In the genomic region with DNA sequence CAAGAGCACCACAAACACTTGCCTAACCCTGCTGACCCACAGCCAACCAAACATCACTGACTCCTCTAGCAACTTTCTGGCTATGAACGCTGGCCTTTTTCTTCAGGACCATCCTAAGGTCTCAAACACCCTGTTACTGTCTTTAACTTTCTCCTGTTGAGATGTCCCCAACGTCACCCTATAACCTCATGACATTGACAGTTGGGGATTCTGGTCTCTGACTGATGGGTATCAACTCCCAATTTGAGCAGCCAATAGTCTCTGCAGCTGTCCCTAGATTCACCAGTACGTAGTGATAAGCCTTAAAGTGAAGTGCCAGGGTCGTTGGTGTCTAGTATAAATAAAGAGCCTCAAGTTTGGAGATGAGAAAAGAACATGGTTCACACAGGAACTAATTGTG, we compare ENCODE assay signal across 32 mouse cellular contexts. TPM values are rescaled to one million over a fixed set of nuclear protein-coding genes. Genes with fewer than 3 reads are reported as not detected.
"Had no signal": no experiment of that assay in that cellular context is flagged by ENCODE, and none has a peak within 500 bp of the region (broad histone marks: within the 10 kb centered on the region; RNA-seq: fewer than 3 reads in every experiment).

No protein-coding gene starts in this region.

- H3K4me1 ChIP-seq: limb, embryonic 12.5 days; limb, embryonic 13.5 days; limb, embryonic 15.5 days; liver, embryonic 12.5 days; liver, embryonic 13.5 days; liver, embryonic 15.5 days; lung, embryonic 15.5 days; midbrain, embryonic 10.5 days; midbrain, embryonic 12.5 days; midbrain, embryonic 13.5 days; midbrain, embryonic 15.5 days; neural tube, embryonic 12.5 days had no signal

- H3K27me3 ChIP-seq: limb, embryonic 12.5 days; limb, embryonic 13.5 days; limb, embryonic 15.5 days; liver, embryonic 12.5 days; liver, embryonic 13.5 days; liver, embryonic 15.5 days; lung, embryonic 15.5 days; midbrain, embryonic 12.5 days; midbrain, embryonic 13.5 days; midbrain, embryonic 15.5 days; neural tube, embryonic 12.5 days had no signal

- H3K36me3 ChIP-seq: limb, embryonic 10.5 days; limb, embryonic 12.5 days; limb, embryonic 13.5 days; limb, embryonic 15.5 days; liver, embryonic 12.5 days; liver, embryonic 13.5 days; liver, embryonic 15.5 days; lung, embryonic 15.5 days; midbrain, embryonic 10.5 days; midbrain, embryonic 12.5 days; midbrain, embryonic 13.5 days; midbrain, embryonic 15.5 days; neural tube, embryonic 12.5 days had no signal

- DNase-seq: left cerebral cortex, postnatal 4 days; liver; liver, embryonic 13.5 days; liver, postnatal 0 days; lung, adult 18-20 months; lung, adult 2 months; lung, embryonic 14.5 days; lung, postnatal 10 days; lung, postnatal 14 days; lung, postnatal 36 days; lung, postnatal 4 days; midbrain, embryonic 14.5 days had no signal

- H3K27ac ChIP-seq: limb, embryonic 10.5 days; limb, embryonic 12.5 days; limb, embryonic 13.5 days; limb, embryonic 15.5 days; liver, embryonic 12.5 days; liver, embryonic 13.5 days; liver, embryonic 14.5 days; liver, embryonic 15.5 days; lung, embryonic 15.5 days; macrophage; midbrain, embryonic 10.5 days; midbrain, embryonic 12.5 days; midbrain, embryonic 13.5 days; midbrain, embryonic 15.5 days; neural tube, embryonic 12.5 days had no signal

- H3K9me3 ChIP-seq: limb, embryonic 10.5 days; limb, embryonic 12.5 days; limb, embryonic 13.5 days; limb, embryonic 15.5 days; liver, embryonic 12.5 days; liver, embryonic 13.5 days; liver, embryonic 15.5 days; lung, embryonic 15.5 days; megakaryocyte, embryonic 14.5 days; midbrain, embryonic 10.5 days; midbrain, embryonic 12.5 days; midbrain, embryonic 13.5 days; midbrain, embryonic 15.5 days; neural tube, embryonic 12.5 days had no signal

- H3K4me3 ChIP-seq: limb, embryonic 10.5 days; limb, embryonic 12.5 days; limb, embryonic 13.5 days; limb, embryonic 15.5 days; liver, embryonic 12.5 days; liver, embryonic 13.5 days; liver, embryonic 15.5 days; lung, embryonic 15.5 days; megakaryocyte, embryonic 14.5 days; midbrain, embryonic 10.5 days; midbrain, embryonic 12.5 days; midbrain, embryonic 13.5 days; midbrain, embryonic 15.5 days; myocyte; neural tube, embryonic 12.5 days had no signal

- H3K9ac ChIP-seq: limb, embryonic 12.5 days; limb, embryonic 13.5 days; limb, embryonic 15.5 days; liver, embryonic 12.5 days; liver, embryonic 13.5 days; liver, embryonic 14.5 days; liver, embryonic 15.5 days; liver, postnatal 0 days; lung, embryonic 14.5 days; lung, embryonic 15.5 days; midbrain, embryonic 12.5 days; midbrain, embryonic 13.5 days; midbrain, embryonic 15.5 days; neural tube, embryonic 12.5 days had no signal

RNA-seq across cellular contexts. Expression of a gene that starts 52.2 kb away (rescaled TPM):
- total RNA-seq: megakaryocyte progenitor cell, adult 5-6 weeks; megakaryocyte, adult 5-6 weeks; megakaryocyte-erythroid progenitor cell, adult 5-6 weeks; monocyte, adult 5-6 weeks had no signal
- polyA plus RNA-seq: macrophage had no signal
